Mouse (Mus musculus): ENCODE data around the gene Zbtb46. TPM values are rescaled to one million over a fixed set of nuclear protein-coding genes. Genes with fewer than 3 reads are reported as not detected.

The Zbtb46 gene
- total RNA-seq, 2 experiments from 2014 or later = 7.5 to 12.2 TPM

DNA sequence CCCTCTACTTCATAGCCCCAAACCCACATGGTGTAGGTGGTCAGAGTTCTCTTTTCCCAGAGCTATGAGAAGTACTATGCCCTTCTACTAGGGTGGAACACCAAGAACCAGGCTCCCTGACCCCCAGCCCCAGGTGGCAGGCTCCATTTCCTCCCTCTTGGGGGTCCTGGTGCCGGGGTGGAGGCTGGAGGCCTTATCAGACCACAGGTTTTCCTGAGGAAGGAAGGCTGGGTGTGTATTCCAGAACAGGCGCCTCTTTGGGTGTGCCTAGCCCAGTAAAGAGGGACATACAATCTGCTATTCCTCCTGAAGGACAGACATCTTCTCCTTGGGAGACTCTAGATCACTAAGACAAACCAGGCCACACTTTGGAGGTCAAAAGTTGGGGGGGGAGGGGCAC, 11.1 kb upstream of the Zbtb46 start:
- ATAC-seq (replicated peaks; ENCODE audit: low FRiP score, poor library complexity, severe bottlenecking) = no peak

DNA sequence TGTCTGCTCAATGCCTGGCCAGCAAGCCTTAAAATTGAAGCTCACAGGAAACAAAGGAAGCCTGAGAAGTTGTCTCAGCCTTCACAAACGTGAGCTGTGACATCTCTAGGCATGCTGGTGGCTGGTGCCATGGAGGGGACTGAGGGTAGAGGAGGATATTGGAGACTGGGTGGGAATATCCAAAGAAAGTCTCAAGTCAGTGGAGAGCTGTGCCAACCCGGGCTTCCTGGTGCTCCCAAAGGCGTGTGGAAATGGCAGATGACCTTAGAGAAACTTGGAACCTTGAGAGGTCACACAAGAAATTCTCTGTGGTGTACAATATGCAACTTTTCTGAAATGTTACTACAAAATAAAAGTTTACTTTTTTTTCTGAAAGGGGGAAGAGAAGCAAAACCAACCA, 6.2 kb upstream of the Zbtb46 start:
- no peak for ATAC-seq (replicated peaks; ENCODE audit: low FRiP score, poor library complexity, severe bottlenecking)

DNA sequence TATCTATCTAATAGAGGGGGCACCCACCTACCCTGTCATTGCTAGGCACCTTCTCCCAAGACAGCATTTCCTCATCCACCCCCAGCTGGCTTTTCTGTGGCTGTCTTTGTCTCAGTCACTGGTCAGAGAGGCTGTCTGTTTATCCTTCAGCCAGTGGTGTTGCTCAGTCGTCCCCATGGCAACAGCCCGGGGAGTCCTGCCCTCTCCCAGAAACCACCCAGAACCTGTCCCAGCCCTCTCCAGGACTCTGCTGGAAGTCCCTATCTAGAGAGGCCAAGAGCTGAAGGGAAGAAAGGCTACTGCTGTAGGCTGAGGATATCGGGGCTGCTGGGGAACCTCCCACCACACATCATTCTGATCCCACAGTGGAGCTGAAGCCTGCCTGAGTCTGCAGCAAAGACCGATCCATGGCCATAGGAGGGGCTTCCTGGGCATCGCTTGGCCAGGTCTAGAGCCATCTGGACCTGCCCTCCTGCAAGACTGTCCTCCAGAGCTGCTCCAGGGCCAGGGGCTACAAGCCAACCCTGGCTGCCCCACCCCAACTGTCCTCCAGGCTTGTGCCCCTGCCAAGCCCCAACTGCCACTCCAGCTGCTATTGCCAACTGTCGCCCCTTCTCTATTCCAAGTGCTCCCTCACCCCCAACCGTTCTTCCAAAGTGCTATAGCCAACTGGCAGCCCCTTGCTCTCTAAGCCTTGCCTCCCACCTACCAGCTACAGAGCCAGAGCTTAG, 3.9 kb upstream of the Zbtb46 start:
- ATAC-seq (replicated peaks; ENCODE audit: low FRiP score, poor library complexity, severe bottlenecking) = peak; percentile 40

DNA sequence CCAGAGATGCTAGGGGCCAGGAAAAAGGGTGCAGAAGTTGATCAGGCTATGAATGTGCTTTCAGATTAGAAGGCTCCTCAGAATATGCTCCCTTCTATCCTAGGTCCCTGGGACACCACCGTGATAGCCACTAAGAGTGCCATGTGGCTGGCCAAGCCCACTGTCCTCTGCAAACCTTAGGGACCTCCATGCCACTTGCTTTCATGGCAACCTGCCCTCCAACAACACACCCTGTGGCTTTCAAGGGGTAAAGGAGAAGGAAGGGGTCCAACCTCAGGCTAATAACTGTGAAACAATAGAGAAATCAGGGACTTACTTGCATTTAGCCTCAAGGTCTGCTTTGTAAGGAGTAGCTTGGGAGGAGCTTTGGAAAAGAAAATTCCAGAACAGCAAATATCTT, 3.4 kb upstream of the Zbtb46 start:
- no peak for ATAC-seq (replicated peaks; ENCODE audit: low FRiP score, poor library complexity, severe bottlenecking)

DNA sequence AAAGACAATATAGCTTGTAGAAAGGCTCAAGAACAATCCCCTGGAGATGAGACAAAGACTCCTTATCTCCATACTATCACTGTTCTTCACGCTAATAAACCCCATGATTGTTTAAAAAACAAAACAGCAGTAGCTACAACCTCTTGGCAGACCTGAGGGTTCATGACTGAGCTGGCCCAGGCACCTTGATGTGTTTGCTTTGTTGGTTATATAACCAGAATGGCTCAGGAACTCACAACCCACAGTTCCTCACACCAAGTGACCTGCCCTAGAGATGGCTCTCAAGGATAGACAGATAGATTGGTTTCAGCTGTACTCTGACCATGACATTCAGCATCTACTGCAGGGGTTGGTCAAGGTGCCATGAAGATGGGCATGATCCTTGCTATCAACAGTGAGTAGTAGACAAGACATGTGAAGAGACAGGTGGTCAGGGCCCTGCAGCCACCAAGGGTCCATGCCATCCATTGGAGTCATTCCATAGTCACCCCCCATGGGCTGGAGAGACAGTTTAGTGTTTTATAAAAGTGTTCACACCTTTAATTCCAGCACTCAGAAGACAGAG, 2.4 kb upstream of the Zbtb46 start:
- no peak for ATAC-seq (replicated peaks; ENCODE audit: low FRiP score, poor library complexity, severe bottlenecking)

DNA sequence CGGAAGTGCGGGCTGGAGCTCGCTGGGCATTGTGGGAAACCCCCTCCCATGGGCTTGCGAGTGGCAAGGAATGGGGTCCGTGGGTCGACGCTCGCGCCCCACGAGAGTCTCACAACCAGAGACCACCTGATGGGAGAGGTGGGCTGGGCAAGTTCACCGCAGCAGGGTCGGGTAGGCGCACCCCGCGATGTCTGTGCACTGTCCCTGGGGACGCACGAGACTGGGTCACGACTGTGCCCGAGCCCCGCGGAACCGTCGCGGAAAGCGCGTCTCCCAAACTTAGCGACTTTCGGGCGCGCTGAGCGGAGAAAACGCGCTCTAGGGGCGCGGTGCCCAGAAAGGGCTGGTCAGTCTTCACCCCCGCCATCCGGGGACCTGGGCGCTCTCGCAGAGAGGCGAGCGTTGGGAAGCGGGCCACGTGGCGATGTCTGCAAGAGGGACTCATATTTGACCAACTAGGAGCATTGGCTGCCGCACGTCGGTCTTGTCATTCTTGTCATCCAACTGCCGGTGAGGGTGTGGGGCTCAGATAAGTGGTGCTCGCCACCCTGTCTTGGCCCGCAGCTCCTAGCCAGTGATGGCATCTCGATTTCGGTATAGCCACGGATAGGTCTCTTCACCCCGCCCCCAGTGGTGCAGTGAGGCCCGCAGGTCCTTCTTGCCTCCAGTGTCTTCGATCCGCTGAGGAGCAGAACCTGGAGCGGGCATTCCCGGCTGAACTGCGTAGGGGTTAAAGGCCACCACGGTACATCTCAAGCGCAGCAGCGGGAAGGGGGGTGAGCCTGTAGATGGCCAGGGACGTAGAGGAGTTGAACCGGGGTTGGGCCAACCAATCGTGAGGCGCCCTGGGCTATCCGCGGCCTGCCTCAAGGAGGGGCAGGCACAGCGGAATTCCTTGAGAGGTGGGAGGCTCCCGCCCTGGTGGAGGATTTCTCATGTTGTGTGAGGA, 721 bp upstream of the Zbtb46 start:
- peak; percentile 79 for ATAC-seq (replicated peaks; ENCODE audit: low FRiP score, poor library complexity, severe bottlenecking)

DNA sequence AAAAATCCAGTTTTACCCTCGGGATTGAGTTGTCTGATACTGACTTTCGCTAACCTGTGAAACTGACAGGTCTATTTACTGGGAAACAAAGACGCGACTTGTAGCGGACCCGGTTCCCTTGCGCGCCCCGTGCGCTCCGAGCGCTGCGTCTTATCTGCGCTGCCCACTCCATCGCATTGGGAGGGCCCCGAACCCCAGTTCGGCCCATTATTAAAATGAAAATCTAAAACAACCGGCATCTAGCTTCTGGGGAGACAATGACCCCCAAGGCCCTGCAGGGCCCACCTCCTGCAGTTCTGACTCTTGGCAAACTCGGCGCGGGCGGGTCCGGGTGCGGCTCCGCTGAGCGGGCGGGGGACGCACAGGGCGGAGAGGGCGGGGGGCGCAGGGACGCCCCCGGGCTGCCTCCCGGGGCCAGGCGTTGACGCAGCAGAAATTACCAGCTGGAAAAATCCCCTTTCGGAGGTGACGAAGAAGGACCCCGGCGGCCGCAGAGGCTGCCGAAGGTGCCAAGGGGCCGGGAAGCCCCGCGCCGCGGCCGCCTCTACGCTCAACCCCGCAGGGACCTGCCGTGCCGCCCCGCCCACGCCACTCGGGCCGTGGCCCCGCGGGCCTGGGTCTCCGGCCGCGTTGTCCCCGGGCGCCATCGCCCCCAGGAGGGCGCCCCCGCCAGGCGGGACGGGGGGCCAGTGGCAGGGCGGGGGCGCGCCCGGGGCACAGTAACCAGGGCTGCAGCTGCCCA, 644 bp downstream of the Zbtb46 start:
- no peak for ATAC-seq (replicated peaks; ENCODE audit: low FRiP score, poor library complexity, severe bottlenecking)

DNA sequence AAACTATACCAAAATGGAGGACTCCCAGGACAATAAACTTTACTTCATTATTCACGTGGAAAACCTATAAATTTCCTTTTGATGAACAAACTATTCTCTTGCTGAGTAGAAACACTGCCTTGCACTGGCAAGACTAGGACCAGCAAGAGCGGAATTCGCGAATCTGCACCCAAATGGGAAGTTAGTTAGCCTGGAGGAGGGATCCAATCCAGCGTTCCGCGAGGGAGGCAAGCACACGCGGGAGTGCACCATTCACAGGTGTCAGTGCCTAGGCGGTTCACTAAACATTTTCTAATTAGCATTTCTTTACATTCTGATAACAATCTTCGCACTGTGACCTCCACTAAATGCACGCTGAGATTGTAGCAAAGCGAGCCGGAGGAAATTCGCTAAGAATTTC, 1.4 kb downstream of the Zbtb46 start:
- ATAC-seq (replicated peaks; ENCODE audit: low FRiP score, poor library complexity, severe bottlenecking) = no peak

DNA sequence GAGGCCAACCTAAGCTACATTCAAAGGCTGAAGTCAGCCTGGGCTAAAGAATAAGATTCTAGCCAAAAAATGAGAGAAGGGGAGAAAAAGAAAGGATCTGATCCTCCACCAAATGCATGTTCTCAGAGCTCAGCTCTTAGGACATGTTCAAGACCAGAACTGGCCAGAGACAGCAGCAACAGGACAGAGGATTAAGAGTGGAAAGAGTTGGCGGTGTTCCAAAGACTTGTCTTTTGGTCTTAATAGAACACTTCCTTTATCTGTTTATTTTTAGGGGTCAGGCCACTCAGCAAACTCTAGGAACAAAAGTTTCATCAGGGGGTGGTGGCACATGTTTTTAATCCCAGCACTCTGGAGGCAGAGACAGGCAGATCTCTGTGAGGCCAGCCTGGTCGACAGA, 3.3 kb downstream of the Zbtb46 start:
- ATAC-seq (replicated peaks; ENCODE audit: low FRiP score, poor library complexity, severe bottlenecking) = no peak

DNA sequence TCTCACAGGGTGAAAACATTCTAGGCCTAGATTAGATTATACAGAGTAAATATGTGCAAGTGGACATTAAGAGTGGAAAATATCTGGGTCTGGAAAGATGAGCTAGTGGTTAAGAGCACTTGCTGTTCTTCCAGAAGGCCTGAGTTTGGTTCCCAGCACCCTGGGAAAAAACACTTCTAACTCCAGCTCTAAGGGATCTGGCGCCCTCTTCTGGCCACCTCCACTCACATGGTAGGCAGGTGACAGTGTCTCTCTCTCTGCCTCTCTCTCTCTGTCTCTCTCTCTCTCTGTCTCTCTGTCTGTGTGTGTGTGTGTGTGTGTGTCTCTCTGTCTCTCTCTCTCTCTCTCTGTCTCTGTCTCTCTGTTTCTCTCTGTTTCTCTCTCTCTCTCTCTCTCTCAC, 6.0 kb downstream of the Zbtb46 start:
- ATAC-seq (replicated peaks; ENCODE audit: low FRiP score, poor library complexity, severe bottlenecking) = no peak

DNA sequence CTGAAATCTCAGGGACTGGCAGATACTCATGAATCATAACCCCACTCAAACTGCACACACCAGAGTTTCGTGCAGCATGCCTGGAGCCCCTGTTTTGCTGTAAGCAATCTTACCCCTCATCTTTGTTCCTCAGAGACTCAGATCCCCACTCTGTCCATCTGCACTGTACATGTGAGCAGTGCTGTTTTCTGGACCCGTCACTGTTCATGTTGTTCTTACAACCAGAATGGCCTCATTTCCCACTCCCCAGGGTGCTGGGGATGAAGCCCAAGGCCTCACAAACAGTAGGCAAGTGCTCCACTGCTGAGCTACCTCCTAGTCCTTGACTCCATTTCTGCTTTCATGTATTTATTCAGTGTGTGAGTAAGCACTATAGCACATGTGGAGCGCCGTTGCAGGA, 7.0 kb downstream of the Zbtb46 start:
- ATAC-seq (replicated peaks; ENCODE audit: low FRiP score, poor library complexity, severe bottlenecking) = no peak

DNA sequence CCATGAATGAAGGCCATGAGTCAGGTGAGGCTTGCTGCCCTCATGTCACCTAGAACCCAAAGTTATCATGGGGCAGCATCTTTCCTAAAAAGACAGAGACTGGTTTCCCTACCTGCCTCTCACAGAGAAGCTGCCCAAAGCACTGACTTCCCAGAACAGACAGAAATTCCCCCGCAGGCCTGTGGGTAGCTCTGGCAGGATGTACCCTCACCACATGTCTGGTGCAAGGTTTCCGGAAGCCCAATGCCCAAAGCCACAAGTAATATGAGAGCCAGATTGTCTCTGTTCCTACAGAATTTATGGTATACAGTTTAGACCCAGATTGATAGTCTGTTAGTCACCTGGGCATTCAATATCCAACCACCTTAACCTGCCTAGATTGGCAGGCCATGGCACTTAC, 16.2 kb downstream of the Zbtb46 start:
- ATAC-seq (replicated peaks; ENCODE audit: low FRiP score, poor library complexity, severe bottlenecking) = 0 out of 2 replicates have a peak, but pooled peaks have one; percentile 11

DNA sequence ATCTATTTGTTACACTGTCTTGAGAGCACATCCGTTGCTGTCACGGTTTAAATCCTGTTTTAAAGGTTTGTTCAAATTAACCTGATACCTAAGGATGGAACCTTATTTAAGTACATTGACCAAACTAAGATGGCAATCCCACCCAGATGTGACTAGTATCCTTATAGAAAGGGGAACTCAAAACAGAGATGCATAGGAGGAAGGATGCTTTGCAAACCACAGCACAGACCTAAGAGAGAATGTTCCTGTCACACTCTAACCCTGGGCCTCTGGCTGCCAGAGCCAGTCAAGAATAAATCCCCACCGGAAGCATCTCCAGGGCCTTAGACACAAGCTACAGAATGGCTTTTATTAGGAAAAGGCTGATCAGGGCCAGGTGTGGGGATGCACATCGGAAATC, 21.1 kb downstream of the Zbtb46 start:
- ATAC-seq (replicated peaks; ENCODE audit: low FRiP score, poor library complexity, severe bottlenecking) = no peak

DNA sequence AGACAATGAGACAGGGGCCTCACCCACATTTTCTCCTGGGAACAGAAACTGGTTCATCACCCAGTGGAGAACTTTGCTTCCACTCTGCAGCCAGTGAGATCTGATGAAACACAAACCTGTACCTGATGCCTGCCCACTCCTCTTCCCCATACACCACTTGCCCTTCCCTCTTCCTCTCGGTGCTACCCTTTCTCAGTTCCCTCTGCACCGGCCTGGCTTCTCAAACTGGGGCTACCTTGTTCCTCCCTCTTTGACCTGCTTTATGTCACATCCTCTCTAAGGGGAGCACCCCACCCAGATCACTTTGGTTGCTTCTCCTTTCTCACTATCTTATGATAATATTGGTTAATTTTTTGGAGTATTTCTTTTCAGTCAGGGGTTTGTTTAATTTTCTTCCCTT, 23.0 kb downstream of the Zbtb46 start:
- no peak for ATAC-seq (replicated peaks; ENCODE audit: low FRiP score, poor library complexity, severe bottlenecking)

DNA sequence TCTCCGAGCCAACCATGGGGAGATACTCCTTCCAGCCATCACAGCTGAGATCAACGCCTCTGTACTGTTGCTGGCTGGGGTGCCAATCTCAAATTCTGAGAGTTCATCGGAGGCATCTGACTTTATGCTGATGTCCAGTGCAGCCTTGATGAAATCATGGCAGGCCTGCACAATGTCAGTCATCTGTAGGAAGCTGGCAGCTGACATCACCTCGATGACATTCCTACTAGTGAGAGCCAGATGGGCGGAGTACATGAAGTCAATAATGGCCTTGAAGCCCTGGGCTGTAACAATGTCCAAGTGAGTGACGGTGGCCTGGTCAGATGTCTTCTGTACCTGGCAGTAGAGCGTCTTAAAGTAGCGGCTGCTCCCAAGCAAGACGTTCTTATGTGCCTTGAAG, 35.4 kb downstream of the Zbtb46 start:
- ATAC-seq (replicated peaks; ENCODE audit: low FRiP score, poor library complexity, severe bottlenecking) = no peak

DNA sequence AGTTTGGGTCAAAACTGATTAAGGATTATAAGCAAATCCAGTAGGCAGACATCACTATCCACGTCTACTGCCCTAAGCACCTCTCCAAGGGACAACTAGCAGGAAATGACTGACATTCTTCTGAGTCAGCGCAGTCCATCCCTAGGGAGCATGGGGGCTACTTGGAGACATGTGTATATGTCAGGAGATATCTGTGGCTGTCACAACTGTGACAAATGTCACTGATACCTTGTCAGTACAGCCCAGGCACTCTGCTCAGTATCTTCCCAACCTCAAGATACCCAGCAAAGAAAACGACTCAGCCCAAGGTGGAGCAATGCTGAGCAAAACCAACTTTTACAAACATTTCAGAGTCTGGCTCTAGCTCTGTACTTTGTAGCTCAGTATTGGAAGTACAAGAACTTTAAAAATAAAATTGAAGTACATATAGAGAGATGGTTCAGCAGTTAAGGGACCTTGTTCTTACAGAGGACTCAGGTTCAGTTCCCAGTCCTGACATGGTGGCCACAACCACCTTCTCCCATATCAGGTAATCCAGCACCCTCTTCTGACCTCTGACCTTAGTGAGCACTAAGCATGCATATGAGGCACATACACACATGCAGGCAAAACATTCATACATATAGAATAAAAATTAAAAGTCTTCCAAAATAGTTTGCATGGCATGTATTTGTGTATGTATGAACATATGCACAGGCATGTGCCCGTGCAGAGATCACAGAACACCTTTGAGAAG, 38.2 kb downstream of the Zbtb46 start:
- peak; percentile 56 for ATAC-seq (replicated peaks; ENCODE audit: low FRiP score, poor library complexity, severe bottlenecking)

DNA sequence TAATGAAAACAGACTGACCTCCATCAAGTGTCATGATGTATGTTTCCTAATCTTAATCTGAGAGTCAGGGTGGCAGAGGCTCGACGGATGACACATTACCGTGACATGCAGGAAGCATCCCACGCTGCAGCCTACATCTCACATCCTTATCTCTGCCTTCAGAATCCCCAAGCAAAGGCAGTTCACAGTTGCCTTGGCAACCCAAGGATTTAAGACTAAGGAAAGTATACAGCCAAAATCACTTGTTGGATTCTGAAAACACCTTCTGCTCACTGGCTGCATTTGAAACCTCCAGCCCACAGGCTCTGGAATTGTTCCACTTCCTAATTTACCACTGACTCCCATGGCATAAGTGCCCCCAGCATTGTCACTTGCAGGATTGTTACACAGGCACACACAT, 38.8 kb downstream of the Zbtb46 start:
- peak; percentile 57; the same call in 1 of the 2 replicates for ATAC-seq (replicated peaks; ENCODE audit: low FRiP score, poor library complexity, severe bottlenecking)

DNA sequence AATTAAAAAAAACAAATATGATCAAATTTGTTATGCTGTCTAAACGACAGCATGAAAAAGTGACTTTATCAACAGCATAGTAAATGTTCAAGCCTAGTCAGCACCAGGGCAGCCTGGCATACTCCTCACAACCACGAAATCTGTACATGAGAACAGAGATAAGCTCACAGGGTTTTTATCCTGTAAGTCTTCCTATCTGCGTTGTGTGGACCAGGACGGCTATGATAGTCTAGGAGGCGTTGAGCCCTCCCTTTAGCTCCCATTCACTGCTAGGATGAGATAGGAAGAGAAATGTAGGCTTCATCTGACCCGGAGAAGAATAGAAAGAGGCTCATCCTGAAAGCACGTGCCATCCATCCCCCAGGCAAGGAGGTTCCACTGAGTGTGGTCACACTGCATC, 39.9 kb downstream of the Zbtb46 start:
- peak; percentile 47 for ATAC-seq (replicated peaks; ENCODE audit: low FRiP score, poor library complexity, severe bottlenecking)

DNA sequence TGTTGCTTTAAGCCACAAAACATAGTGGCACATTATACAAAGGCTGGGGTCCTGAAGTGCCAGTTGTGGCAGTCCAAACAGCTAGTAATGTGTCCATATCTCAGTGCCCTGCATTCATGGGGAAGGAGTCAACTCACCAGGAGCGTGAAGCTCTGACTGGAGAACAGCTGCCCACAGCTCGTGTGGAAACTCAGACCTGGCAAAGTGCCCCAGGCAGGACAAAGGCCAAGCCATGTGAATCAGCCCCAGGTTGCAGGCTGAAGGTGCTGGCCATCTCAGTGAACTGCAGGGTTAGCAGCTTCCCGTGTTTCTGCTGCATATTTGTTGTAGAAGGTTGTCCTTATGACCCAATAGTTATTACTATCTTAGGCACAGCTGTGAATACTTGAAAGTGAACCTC, 43.3 kb downstream of the Zbtb46 start:
- ATAC-seq (replicated peaks; ENCODE audit: low FRiP score, poor library complexity, severe bottlenecking) = no peak

Measured in erythroid progenitor cell, adult 5-6 weeks (primary cell).